Mouse (Mus musculus) c-Kit-positive CD71-positive TER-119-positive erythroid progenitor cells, embryonic 14.5 days (primary cell): ENCODE measurements around the gene Scg5.

Experiments used
- DNase-seq: peaks from one replicate; pipeline ENCODE4 v3.0.0-alpha.2; 2013; ENCODE audit warnings: low spot score

The Scg5 gene

GRCm38 (mm10) chr2:113805765-113806164 is 23.2 kb downstream of the Scg5 start:
- DNase-seq, result no peak

GRCm38 (mm10) chr2:113803753-113804152 is 25.2 kb downstream of the Scg5 start:
- DNase-seq, result no peak

- DNase-seq, result no peak
Measured at GRCm38 (mm10) chr2:113800846-113801245, 28.1 kb downstream of the Scg5 start.

- DNase-seq, result no peak
Measured at GRCm38 (mm10) chr2:113798605-113799004, 30.3 kb downstream of the Scg5 start.

GRCm38 (mm10) chr2:113795186-113795585 is 33.7 kb downstream of the Scg5 start:
- no peak for DNase-seq

GRCm38 (mm10) chr2:113793521-113793920 is 35.4 kb downstream of the Scg5 start:
- no peak for DNase-seq

- no peak for DNase-seq
Measured at GRCm38 (mm10) chr2:113788821-113789387, 40.0 kb downstream of the Scg5 start.

- no peak for DNase-seq
Measured at GRCm38 (mm10) chr2:113787882-113788281, 41.0 kb downstream of the Scg5 start.

- DNase-seq, result no peak
Measured at GRCm38 (mm10) chr2:113784851-113785250, 44.1 kb downstream of the Scg5 start.

GRCm38 (mm10) chr2:113781521-113781920 is 47.4 kb downstream of the Scg5 start:
- DNase-seq, result no peak

GRCm38 (mm10) chr2:113781107-113781506 is 47.8 kb downstream of the Scg5 start:
- no peak for DNase-seq

- DNase-seq, result no peak
Measured at GRCm38 (mm10) chr2:113779336-113779735, 49.6 kb downstream of the Scg5 start.

- no peak for DNase-seq
Measured at GRCm38 (mm10) chr2:113778036-113778435, 50.9 kb downstream of the Scg5 start.

- no peak for DNase-seq
Measured at GRCm38 (mm10) chr2:113776297-113776696, 52.6 kb downstream of the Scg5 start.

GRCm38 (mm10) chr2:113774150-113774805 is 54.6 kb downstream of the Scg5 start:
- no peak for DNase-seq

- no peak for DNase-seq
Measured at GRCm38 (mm10) chr2:113768541-113769303, 60.2 kb downstream of the Scg5 start.

- DNase-seq, result no peak
Measured at GRCm38 (mm10) chr2:113765885-113766284, 63.0 kb downstream of the Scg5 start.

- no peak for DNase-seq
Measured at GRCm38 (mm10) chr2:113764968-113765367, 64.0 kb downstream of the Scg5 start.

GRCm38 (mm10) chr2:113758311-113759161 is 70.4 kb downstream of the Scg5 start, which contains the start of gene Grem1:
TSS of gene Grem1 (minus strand) at chr2:113758646.
- no peak for DNase-seq

- DNase-seq, result no peak
Measured at GRCm38 (mm10) chr2:113757525-113758310, 71.2 kb downstream of the Scg5 start.

GRCm38 (mm10) chr2:113756924-113757524 is 71.9 kb downstream of the Scg5 start:
- DNase-seq, result no peak
